26 mouse cellular contexts compared by ENCODE assay signal in the genomic region with DNA sequence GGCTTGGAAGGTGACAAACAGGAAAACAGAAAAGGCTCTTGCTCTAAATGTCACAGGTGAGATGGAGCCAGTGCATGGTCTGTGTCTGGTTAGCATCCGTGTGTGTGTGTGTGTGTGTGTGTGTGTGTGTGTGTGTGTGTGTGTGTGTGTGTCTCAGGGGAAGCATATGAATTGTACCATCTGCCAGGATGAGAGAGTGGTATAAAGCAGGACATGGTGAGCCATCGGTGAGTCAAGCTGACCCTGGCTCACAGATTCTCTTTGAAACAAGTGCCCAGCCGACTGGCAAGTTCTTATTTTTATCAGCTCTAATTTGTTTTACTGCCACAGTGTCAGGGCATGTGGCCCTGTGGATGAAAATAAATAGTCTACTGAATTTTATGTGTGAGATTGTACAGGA.
DNase-seq lines count a peak whose midpoint lies in the region; ATAC-seq lines count a peak whose summit lies in the region.
"Had no signal": no experiment of that assay in that cellular context is flagged by ENCODE, and none has a peak within 500 bp of the region (broad histone marks: within the 10 kb centered on the region; RNA-seq: fewer than 3 reads in every experiment).

No protein-coding gene starts in this region.

- ATAC-seq in hindbrain, embryonic 13.5 days (ENCODE audit: low FRiP score) = peak; percentile 38; the same call in 1 of the 2 replicates
- ATAC-seq: forebrain, embryonic 13.5 days; hindbrain, embryonic 16.5 days; midbrain, embryonic 16.5 days had no signal

- H3K36me3 ChIP-seq in hindbrain, embryonic 13.5 days = no peaks in the 10 kb centered on the region
- H3K36me3 ChIP-seq in hindbrain, embryonic 10.5 days = no peaks in the 10 kb centered on the region
- H3K36me3 ChIP-seq: heart, embryonic 13.5 days; kidney, embryonic 15.5 days; limb, embryonic 12.5 days; liver, embryonic 15.5 days; neural tube, embryonic 12.5 days had no signal

- peaks cover 9% of the 10 kb centered on the region; the same call in 1 of the 2 replicates for H3K4me1 ChIP-seq in hindbrain, embryonic 13.5 days (replicated peaks)
- H3K4me1 ChIP-seq in hindbrain, embryonic 10.5 days (replicated peaks) = peaks cover 9% of the 10 kb centered on the region
- H3K4me1 ChIP-seq: heart, embryonic 13.5 days; kidney, embryonic 15.5 days; liver, embryonic 15.5 days had no signal

- no peak overlapping the region for H3K9ac ChIP-seq in hindbrain, embryonic 13.5 days
- H3K9ac ChIP-seq: forebrain, embryonic 13.5 days; heart, embryonic 13.5 days; kidney, embryonic 15.5 days; limb, embryonic 12.5 days; liver, embryonic 15.5 days; lung, embryonic 14.5 days; neural tube, embryonic 12.5 days had no signal

- H3K27ac ChIP-seq in hindbrain, embryonic 13.5 days = no peak overlapping the region
- H3K27ac ChIP-seq in hindbrain, embryonic 10.5 days = no peak overlapping the region
- H3K27ac ChIP-seq: forebrain, embryonic 13.5 days; heart, adult 2 months; heart, embryonic 13.5 days; kidney, embryonic 15.5 days; layer of hippocampus, adult 2 months; left cerebral cortex, adult 2 months; limb, embryonic 12.5 days; liver, embryonic 15.5 days; neural tube, embryonic 12.5 days had no signal

- 0 out of 2 replicates have a peak, but pooled peaks cover 5% of the 10 kb centered on the region for H3K9me3 ChIP-seq in hindbrain, embryonic 13.5 days
- 0 out of 2 replicates have a peak, but pooled peaks cover 4% of the 10 kb centered on the region for H3K9me3 ChIP-seq in hindbrain, embryonic 10.5 days
- H3K9me3 ChIP-seq: forebrain, embryonic 13.5 days; heart, embryonic 13.5 days; kidney, embryonic 15.5 days had no signal

- no peak overlapping the region for H3K4me3 ChIP-seq in hindbrain, embryonic 13.5 days
- no peak overlapping the region for H3K4me3 ChIP-seq in hindbrain, embryonic 10.5 days
- H3K4me3 ChIP-seq: forebrain, embryonic 13.5 days; heart, adult 2 months; heart, embryonic 13.5 days; kidney, embryonic 15.5 days; layer of hippocampus, adult 2 months; left cerebral cortex, adult 2 months; limb, embryonic 12.5 days; liver, embryonic 15.5 days; neural tube, embryonic 12.5 days had no signal

- 50% methylated on average over 3 of the region's 3 CpGs for WGBS in hindbrain, embryonic 13.5 days
- WGBS in hindbrain, embryonic 10.5 days = 79% methylated on average over 3 of the region's 3 CpGs

- H3K4me2 ChIP-seq in hindbrain, embryonic 13.5 days = no peak overlapping the region
- H3K4me2 ChIP-seq: forebrain, embryonic 13.5 days; heart, embryonic 13.5 days; kidney, embryonic 15.5 days; limb, embryonic 12.5 days; liver, embryonic 15.5 days; lung, embryonic 14.5 days; neural tube, embryonic 12.5 days had no signal

- no peaks in the 10 kb centered on the region for H3K27me3 ChIP-seq in hindbrain, embryonic 13.5 days
- H3K27me3 ChIP-seq in hindbrain, embryonic 10.5 days (ENCODE audit: insufficient read depth, poor library complexity, severe bottlenecking) = no peaks in the 10 kb centered on the region
- H3K27me3 ChIP-seq: forebrain, embryonic 13.5 days; heart, embryonic 13.5 days; kidney, embryonic 15.5 days; limb, embryonic 12.5 days; liver, embryonic 15.5 days; neural tube, embryonic 12.5 days had no signal

- DNase-seq in adrenal gland, adult (ENCODE audit: inconsistent age in 2 of 2, low spot score in 1 of 2) = peak; percentile 55 to 74
- no peak for DNase-seq in adrenal gland, adult 18-20 months (ENCODE audit: low spot score in 2 of 2)
- DNase-seq in hindbrain, embryonic 10.5 days (ENCODE audit: low spot score) = no peak
- peak; percentile 47 for DNase-seq in adrenal gland, postnatal 25 days
- DNase-seq in testis, postnatal 14 days (ENCODE audit: low spot score) = no peak
- no peak for DNase-seq in ovary, postnatal 36 days (ENCODE audit: low spot score)
- DNase-seq: cerebellum, adult 11-12 months; cerebellum, postnatal 36 days; gastrocnemius, postnatal 36 days; heart, adult 2 months; heart, postnatal 10 days; kidney, adult 18-20 months; kidney, postnatal 36 days; lung, embryonic 14.5 days; lung, postnatal 14 days had no signal

Comparison
In these comparisons a context has a peak if more than half of its experiments do, and no peak if none do; other contexts are left out.
1. DNase-seq: peak in adrenal gland, adult (2 of 2) and adrenal gland, postnatal 25 days (single experiment); none in adrenal gland, adult 18-20 months (0 of 2), hindbrain, embryonic 10.5 days (single experiment), testis, postnatal 14 days (single experiment) and ovary, postnatal 36 days (single experiment).